Mouse (Mus musculus) stomach, postnatal 0 days (tissue): ENCODE measurements around the gene Lrp11. TPM values are rescaled to one million over a fixed set of nuclear protein-coding genes. Genes with fewer than 3 reads are reported as not detected.
A peak's percentile ranks its signal among the peaks of the same experiment; 100 is the strongest.

ENCODE experiments used
- ATAC-seq: fragments of 200-750 bp; cut with Nextera tagmentation; 2 replicates; pipeline ENCODE4 v1.8.0; 2017; ENCODE audit not compliant: low FRiP score, low TSS enrichment
- DNase-seq: peaks from one replicate; pipeline ENCODE4 v3.0.0-alpha.2; 2016; ENCODE audit warnings: low spot score
- H3K27ac ChIP-seq: fragments of 300-500 bp; sonication (generic); replicated peaks from 2 replicates; pipeline ENCODE4 v1.5.1; 2014; ENCODE audit warnings: mild to moderate bottlenecking, control low read depth
- H3K27me3 ChIP-seq: fragments of 300-500 bp; sonication (generic); 2 replicates; pipeline ENCODE4 v1.6.1; 2014; ENCODE audit warnings: low read length; ENCODE audit not compliant: control insufficient read depth, insufficient read depth
- H3K36me3 ChIP-seq: fragments of 300-500 bp; sonication (generic); 2 replicates; pipeline ENCODE4 v1.6.1; 2014; ENCODE audit warnings: low read length, mixed read lengths; ENCODE audit not compliant: control insufficient read depth, insufficient read depth
- H3K4me1 ChIP-seq: fragments of 300-500 bp; sonication (generic); replicated peaks from 2 replicates; pipeline ENCODE4 v1.6.1; 2014; ENCODE audit warnings: antibody characterized with exemption; ENCODE audit not compliant: control insufficient read depth, insufficient read depth
- H3K4me2 ChIP-seq: fragments of 300-500 bp; sonication (generic); replicated peaks from 2 replicates; pipeline ENCODE4 v1.6.1; 2014; ENCODE audit warnings: low read depth, mild to moderate bottlenecking, control low read depth, moderate library complexity
- H3K4me3 ChIP-seq: fragments of 300-500 bp; sonication (generic); 2 replicates; pipeline ENCODE4 v1.5.1; 2014; ENCODE audit warnings: low read depth, low read length, control low read depth
- H3K9ac ChIP-seq: fragments of 300-500 bp; sonication (generic); 2 replicates; pipeline ENCODE4 v1.6.1; 2014; ENCODE audit warnings: mild to moderate bottlenecking, low read length, control low read depth, mixed read lengths
- H3K9me3 ChIP-seq: fragments of 300-500 bp; sonication (generic); 2 replicates; pipeline ENCODE4 v1.6.1; 2016; ENCODE audit warnings: low read length; ENCODE audit not compliant: control insufficient read depth
- CTCF ChIP-seq: IDR thresholded peaks from 2 replicates; pipeline ENCODE4 v1.5.1; 2016; ENCODE audit warnings: antibody characterized with exemption, low read depth, mild to moderate bottlenecking, moderate library complexity
- EP300 ChIP-seq: optimal IDR thresholded peaks from 2 replicates; pipeline ENCODE3; 2016; ENCODE audit warnings: antibody characterized with exemption
- WGBS: fragments of 180-500 bp; shearing (Covaris S2); extraction: QIAGEN DNeasy Blood & Tissue Kit; methylation state at CpG from one replicate; pipeline ENCODE4 v1.1.7; 2014; 5-methylcytosine and 5-hydroxymethylcytosine counted together
- polyA plus RNA-seq: library from polyadenylated mRNA; unstranded; fragments of >200 nt; fragmentation: Nextera tagmentation; extraction: Ambion mirVana; gene quantifications from 2 replicates; pipeline ENCODE4 v1.2.1, GENCODE M21; 2015

Gene Lrp11
- polyA plus RNA-seq = 2.9 and 3.8 TPM in 2 replicates

- peaks cover 4% of the 10 kb centered on the region; the same call in 1 of the 2 replicates for H3K4me1 ChIP-seq
- no peaks in the 10 kb centered on the region for H3K9me3 ChIP-seq
- H3K4me3 ChIP-seq = peak within 1 kb of the TSS; percentile 52
- no peak within 1 kb of the TSS for H3K27ac ChIP-seq
- H3K27me3 ChIP-seq = no peaks in the 10 kb centered on the region
- no peak for TF ChIP-seq EP300
- no peak for TF ChIP-seq CTCF
- ATAC-seq (peak; percentile 98), DNase-seq (peak; percentile 95)
- H3K9ac ChIP-seq = peak within 1 kb of the TSS; percentile 43; the same call in 1 of the 2 replicates
- 0% methylated on average over 65 of the region's 76 CpGs for WGBS
- peak within 1 kb of the TSS; percentile 98 for H3K4me2 ChIP-seq
- no peaks in the 10 kb centered on the region for H3K36me3 ChIP-seq
These were observed at the start of gene Lrp11 for GRCm38 (mm10) chr10:7589592-7590233. TSS of gene Lrp11 (plus strand) at chr10:7589800.

- Histone ChIP-seq H3K9me3 (no peaks in the 10 kb centered on the region), H3K4me2 (no peak overlapping the region), H3K27me3 (no peaks in the 10 kb centered on the region), H3K4me1 (no peaks in the 10 kb centered on the region), H3K4me3 (no peak overlapping the region), H3K36me3 (no peaks in the 10 kb centered on the region), H3K27ac (no peak overlapping the region), H3K9ac (no peak overlapping the region)
- ATAC-seq (no peak), DNase-seq (no peak)
- TF ChIP-seq CTCF (peak; percentile 65), EP300 (no peak)
These were observed 11.6 kb upstream of the Lrp11 start for GRCm38 (mm10) chr10:7578002-7578401.

- Histone ChIP-seq H3K4me1 (no peaks in the 10 kb centered on the region), H3K9ac (no peak overlapping the region), H3K9me3 (no peaks in the 10 kb centered on the region), H3K27me3 (no peaks in the 10 kb centered on the region), H3K4me2 (no peak overlapping the region), H3K36me3 (no peaks in the 10 kb centered on the region), H3K4me3 (no peak overlapping the region), H3K27ac (no peak overlapping the region)
- WGBS = 90% methylated on average over 2 of the region's 2 CpGs
- no peak for TF ChIP-seq CTCF
- no peak for TF ChIP-seq EP300
- no peak for DNase-seq
- no peak for ATAC-seq
These were observed 8.2 kb upstream of the Lrp11 start for GRCm38 (mm10) chr10:7581401-7581800.

GRCm38 (mm10) chr10:7582157-7582890 lies 7.3 kb upstream of the Lrp11 start:
- H3K27ac ChIP-seq = no peak overlapping the region
- no peak for DNase-seq
- no peaks in the 10 kb centered on the region for H3K27me3 ChIP-seq
- H3K4me2 ChIP-seq = no peak overlapping the region
- no peaks in the 10 kb centered on the region for H3K4me1 ChIP-seq
- no peak overlapping the region for H3K9ac ChIP-seq
- peak; percentile 45; the same call in 1 of the 2 replicates for ATAC-seq
- H3K9me3 ChIP-seq = no peaks in the 10 kb centered on the region
- TF ChIP-seq EP300 (no peak), CTCF (no peak)
- WGBS = 23% methylated on average over 11 of the region's 11 CpGs
- H3K36me3 ChIP-seq = no peaks in the 10 kb centered on the region
- H3K4me3 ChIP-seq = no peak overlapping the region

GRCm38 (mm10) chr10:7582891-7583557 lies 6.6 kb upstream of the Lrp11 start:
- DNase-seq (no peak), ATAC-seq (no peak)
- Histone ChIP-seq H3K9ac (no peak overlapping the region), H3K27ac (no peak overlapping the region), H3K4me2 (no peak overlapping the region), H3K36me3 (no peaks in the 10 kb centered on the region), H3K27me3 (no peaks in the 10 kb centered on the region), H3K4me1 (no peaks in the 10 kb centered on the region), H3K4me3 (no peak overlapping the region), H3K9me3 (no peaks in the 10 kb centered on the region)
- 35% methylated on average over 7 of the region's 7 CpGs for WGBS
- TF ChIP-seq CTCF (no peak), EP300 (no peak)

- H3K27me3 ChIP-seq = no peaks in the 10 kb centered on the region
- H3K36me3 ChIP-seq = no peaks in the 10 kb centered on the region
- H3K4me1 ChIP-seq = peaks cover 4% of the 10 kb centered on the region; the same call in 1 of the 2 replicates
- H3K9me3 ChIP-seq = no peaks in the 10 kb centered on the region
- no peak overlapping the region for H3K9ac ChIP-seq
- WGBS = 70% methylated on average over 2 of the region's 2 CpGs
- ATAC-seq (no peak), DNase-seq (no peak)
- no peak overlapping the region for H3K4me2 ChIP-seq
- TF ChIP-seq CTCF (no peak), EP300 (no peak)
- H3K4me3 ChIP-seq = no peak overlapping the region
- no peak overlapping the region for H3K27ac ChIP-seq
These were observed 2.8 kb upstream of the Lrp11 start for GRCm38 (mm10) chr10:7586771-7587170.
